Mouse (Mus musculus) lung, embryonic 16.5 days (tissue): Measurements from ENCODE around the gene Pdgfb. TPM values are rescaled to one million over a fixed set of nuclear protein-coding genes. Genes with fewer than 3 reads are reported as not detected.

Experiments
- ATAC-seq: fragments of 200-750 bp; cut with Nextera tagmentation; 2 replicates; pipeline ENCODE4 v1.8.0; 2017; ENCODE audit warnings: low read depth, mild to moderate bottlenecking, moderate library complexity
- H3K27ac ChIP-seq: fragments of 300-500 bp; sonication (generic); 2 replicates; pipeline ENCODE4 v1.5.1; 2014; ENCODE audit warnings: mild to moderate bottlenecking, control low read depth, low read length
- H3K27me3 ChIP-seq: fragments of 300-500 bp; sonication (generic); 2 replicates; pipeline ENCODE4 v1.6.1; 2014; ENCODE audit warnings: low read depth, low read length, mixed read lengths; ENCODE audit not compliant: control insufficient read depth, insufficient read depth
- H3K36me3 ChIP-seq: fragments of 300-500 bp; sonication (generic); 2 replicates; pipeline ENCODE4 v1.6.1; 2014; ENCODE audit warnings: low read length; ENCODE audit not compliant: control insufficient read depth, insufficient read depth
- H3K4me1 ChIP-seq: fragments of 300-500 bp; sonication (generic); replicated peaks from 2 replicates; pipeline ENCODE4 v1.6.1; 2014; ENCODE audit warnings: low read length, mixed read lengths; ENCODE audit not compliant: control insufficient read depth, insufficient read depth
- H3K4me2 ChIP-seq: fragments of 300-500 bp; sonication (generic); 2 replicates; pipeline ENCODE4 v1.6.1; 2014; ENCODE audit warnings: low read depth, low read length, control low read depth
- H3K4me3 ChIP-seq: fragments of 300-500 bp; sonication (generic); 2 replicates; pipeline ENCODE4 v1.5.1; 2014; ENCODE audit warnings: mild to moderate bottlenecking, low read length, control low read depth
- H3K9ac ChIP-seq: fragments of 300-500 bp; sonication (generic); 2 replicates; pipeline ENCODE4 v1.6.1; 2014; ENCODE audit warnings: low read length, control low read depth
- H3K9me3 ChIP-seq: fragments of 300-500 bp; sonication (generic); 2 replicates; pipeline ENCODE4 v1.6.1; 2016; ENCODE audit warnings: low read length; ENCODE audit not compliant: control insufficient read depth
- WGBS: fragments of 180-500 bp; shearing (Covaris S2); extraction: QIAGEN DNeasy Blood & Tissue Kit; methylation state at CpG from one replicate; pipeline ENCODE4 v1.1.7; 2014; 5-methylcytosine and 5-hydroxymethylcytosine counted together
- polyA plus RNA-seq: library from polyadenylated mRNA; unstranded; fragments of >200 nt; fragmentation: Nextera tagmentation; extraction: Ambion mirVana; gene quantifications from 2 replicates; pipeline ENCODE4 v1.2.1, GENCODE M21; 2015

The Pdgfb gene
- 7.2 and 7.7 TPM in 2 replicates for polyA plus RNA-seq

- WGBS = under 1% methylated on average over 57 of the region's 60 CpGs
- peak; percentile 45 for ATAC-seq
- peaks cover 27% of the 10 kb centered on the region for H3K4me1 ChIP-seq
- H3K27me3 ChIP-seq = peaks cover 51% of the 10 kb centered on the region
- H3K36me3 ChIP-seq = no peaks in the 10 kb centered on the region
- H3K9ac ChIP-seq = peak within 1 kb of the TSS; percentile 88
- peak within 1 kb of the TSS; percentile 69 for H3K4me3 ChIP-seq
- H3K27ac ChIP-seq = peak within 1 kb of the TSS; percentile 85
- H3K9me3 ChIP-seq = no peaks in the 10 kb centered on the region
- peak within 1 kb of the TSS; percentile 93 for H3K4me2 ChIP-seq
Observed at GRCm38 (mm10) chr15:80014321-80015210, at the start of gene Pdgfb. TSS of gene Pdgfb (minus strand) at chr15:80014977.

GRCm38 (mm10) chr15:80062821-80063220 is 48.0 kb upstream of the Pdgfb start:
- WGBS = 35% methylated on average over 5 of the region's 5 CpGs
- H3K9me3 ChIP-seq = no peaks in the 10 kb centered on the region
- no peak overlapping the region; the same call in 1 of the 2 replicates for H3K9ac ChIP-seq
- H3K4me2 ChIP-seq = no peak overlapping the region
- H3K27ac ChIP-seq = no peak overlapping the region
- ATAC-seq = 0 out of 2 replicates have a peak, but pooled peaks have one; percentile 14
- H3K27me3 ChIP-seq = no peaks in the 10 kb centered on the region; the same call in 1 of the 2 replicates
- H3K4me1 ChIP-seq = peaks cover 9% of the 10 kb centered on the region
- H3K4me3 ChIP-seq = no peak overlapping the region
- no peaks in the 10 kb centered on the region for H3K36me3 ChIP-seq

GRCm38 (mm10) chr15:80062339-80062738 is 47.6 kb upstream of the Pdgfb start:
- H3K9ac ChIP-seq = no peak overlapping the region
- H3K4me2 ChIP-seq = no peak overlapping the region
- peak; percentile 23; the same call in 1 of the 2 replicates for ATAC-seq
- 40% methylated on average over 8 of the region's 9 CpGs for WGBS
- peaks cover 9% of the 10 kb centered on the region for H3K4me1 ChIP-seq
- H3K36me3 ChIP-seq = no peaks in the 10 kb centered on the region
- H3K27ac ChIP-seq = no peak overlapping the region
- no peak overlapping the region for H3K4me3 ChIP-seq
- H3K9me3 ChIP-seq = no peaks in the 10 kb centered on the region
- H3K27me3 ChIP-seq = no peaks in the 10 kb centered on the region; the same call in 1 of the 2 replicates

- 49% methylated on average over 4 of the region's 4 CpGs for whole genome bisulfite sequencing
- Histone ChIP-seq H3K4me1 (peaks cover 9% of the 10 kb centered on the region), H3K4me3 (no peak overlapping the region), H3K9ac (no peak overlapping the region), H3K9me3 (no peaks in the 10 kb centered on the region), H3K36me3 (no peaks in the 10 kb centered on the region), H3K27me3 (no peaks in the 10 kb centered on the region; the same call in 1 of the 2 replicates), H3K27ac (no peak overlapping the region), H3K4me2 (no peak overlapping the region)
- ATAC-seq = no peak
Observed at GRCm38 (mm10) chr15:80061071-80061550, 46.3 kb upstream of the Pdgfb start.

GRCm38 (mm10) chr15:80060356-80061070 is 45.7 kb upstream of the Pdgfb start:
- Histone ChIP-seq H3K27ac (no peak overlapping the region), H3K27me3 (no peaks in the 10 kb centered on the region; the same call in 1 of the 2 replicates), H3K36me3 (no peaks in the 10 kb centered on the region), H3K9me3 (no peaks in the 10 kb centered on the region), H3K4me1 (peaks cover 9% of the 10 kb centered on the region), H3K9ac (no peak overlapping the region), H3K4me3 (no peak overlapping the region), H3K4me2 (no peak overlapping the region)
- ATAC-seq = no peak
- 86% methylated on average over 8 of the region's 8 CpGs for WGBS

GRCm38 (mm10) chr15:80059606-80060005 is 44.8 kb upstream of the Pdgfb start:
- Histone ChIP-seq H3K4me3 (no peak overlapping the region), H3K4me1 (peaks cover 9% of the 10 kb centered on the region), H3K4me2 (no peak overlapping the region), H3K27me3 (no peaks in the 10 kb centered on the region; the same call in 1 of the 2 replicates), H3K27ac (no peak overlapping the region), H3K9me3 (no peaks in the 10 kb centered on the region), H3K36me3 (no peaks in the 10 kb centered on the region), H3K9ac (no peak overlapping the region)
- no peak for ATAC-seq
- WGBS = 32% methylated on average over 7 of the region's 7 CpGs

- Histone ChIP-seq H3K4me3 (no peak overlapping the region), H3K27me3 (no peaks in the 10 kb centered on the region; the same call in 1 of the 2 replicates), H3K9me3 (no peaks in the 10 kb centered on the region), H3K27ac (no peak overlapping the region), H3K9ac (no peak overlapping the region), H3K36me3 (no peaks in the 10 kb centered on the region), H3K4me2 (no peak overlapping the region), H3K4me1 (peaks cover 9% of the 10 kb centered on the region)
- no peak for ATAC-seq
- 85% methylated on average over 7 of the region's 7 CpGs for WGBS
Observed at GRCm38 (mm10) chr15:80058151-80058550, 43.4 kb upstream of the Pdgfb start.

- H3K27ac ChIP-seq = no peak overlapping the region
- 70% methylated on average over 7 of the region's 7 CpGs for WGBS
- no peak overlapping the region for H3K4me2 ChIP-seq
- no peaks in the 10 kb centered on the region for H3K27me3 ChIP-seq
- no peak overlapping the region for H3K4me3 ChIP-seq
- ATAC-seq = no peak
- no peaks in the 10 kb centered on the region for H3K9me3 ChIP-seq
- H3K4me1 ChIP-seq = no peaks in the 10 kb centered on the region; the same call in 1 of the 2 replicates
- H3K9ac ChIP-seq = no peak overlapping the region
- H3K36me3 ChIP-seq = no peaks in the 10 kb centered on the region
Observed at GRCm38 (mm10) chr15:80054034-80054710, 39.4 kb upstream of the Pdgfb start.
